In the genomic region with DNA sequence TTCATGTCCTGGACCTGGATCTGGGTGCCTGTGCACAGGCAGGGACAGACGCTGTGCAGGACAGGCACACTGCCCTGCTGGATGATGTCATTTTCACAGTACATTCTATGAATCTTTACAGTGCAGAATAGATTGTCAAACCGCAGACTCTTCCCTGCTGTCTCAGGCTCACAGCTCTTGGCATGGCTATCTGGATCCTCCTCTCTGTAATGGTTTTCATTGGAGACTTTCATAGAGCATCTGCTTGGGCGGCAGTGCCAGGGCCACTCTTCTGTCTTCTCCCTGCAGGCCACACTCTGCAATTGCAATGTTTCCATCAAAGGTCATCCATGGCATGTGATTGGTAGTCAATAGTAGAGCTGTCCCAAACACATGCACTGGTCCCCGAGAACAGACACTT, we compare ENCODE assay signal across 24 mouse cellular contexts.
DNase-seq lines count a peak whose midpoint lies in the region; ATAC-seq lines count a peak whose summit lies in the region.
"Had no signal": no experiment of that assay in that cellular context is flagged by ENCODE, and none has a peak within 500 bp of the region (broad histone marks: within the 10 kb centered on the region; RNA-seq: fewer than 3 reads in every experiment).

No protein-coding gene starts in this region.

- H3K4me1 ChIP-seq in hindbrain, embryonic 13.5 days (replicated peaks) = peaks cover 44% of the 10 kb centered on the region
- no peaks in the 10 kb centered on the region for H3K4me1 ChIP-seq in hindbrain, embryonic 10.5 days (replicated peaks)
- H3K4me1 ChIP-seq: embryonic facial prominence, embryonic 10.5 days; liver, embryonic 15.5 days had no signal

- ATAC-seq in hindbrain, embryonic 13.5 days (ENCODE audit: low FRiP score) = no peak
- ATAC-seq: CD4-positive, CD25-positive, alpha-beta regulatory T cell, adult 4 months had no signal

- H3K36me3 ChIP-seq in hindbrain, embryonic 13.5 days = peaks cover 45% of the 10 kb centered on the region
- peaks cover 28% of the 10 kb centered on the region for H3K36me3 ChIP-seq in hindbrain, embryonic 10.5 days
- H3K36me3 ChIP-seq: liver, embryonic 15.5 days; lung, embryonic 15.5 days had no signal

- peak; percentile 73 for DNase-seq in cerebellum, postnatal 10 days
- no peak for DNase-seq in cerebellum, adult 11 months
- no peak for DNase-seq in hindbrain, embryonic 10.5 days (ENCODE audit: low spot score)
- DNase-seq in left cerebral cortex, postnatal 4 days = peak; percentile 46
- DNase-seq in left cerebral cortex, adult 11 months (ENCODE audit: low spot score) = no peak
- peak; percentile 54 for DNase-seq in telencephalon, adult 2 months (ENCODE audit: low read depth, low spot score)
- DNase-seq: adrenal gland, postnatal 14 days; gastrocnemius, postnatal 14 days; heart, adult 11 months; kidney, adult 11 months; kidney, postnatal 36 days; lung, postnatal 36 days; right cerebral cortex, adult 18-20 months; thymus, adult 2 months; thymus, postnatal 4 days had no signal

- 94% methylated on average over 4 of the region's 4 CpGs for WGBS in hindbrain, embryonic 13.5 days
- 95% methylated on average over 4 of the region's 4 CpGs for WGBS in hindbrain, embryonic 10.5 days

- intact Hi-C loops in left cerebral cortex, postnatal 4 days (cut with DNase I) = no loop called here

- H3K4me3 ChIP-seq in hindbrain, embryonic 13.5 days = no peak overlapping the region
- H3K4me3 ChIP-seq in hindbrain, embryonic 10.5 days = no peak overlapping the region
- H3K4me3 ChIP-seq: embryonic facial prominence, embryonic 10.5 days; kidney, embryonic 15.5 days; limb, embryonic 15.5 days; liver, embryonic 15.5 days; lung, embryonic 15.5 days; neural tube, embryonic 15.5 days had no signal

- H3K27ac ChIP-seq in hindbrain, embryonic 13.5 days = 0 out of 2 replicates have a peak overlapping the region, but pooled peaks have one; percentile 0
- no peak overlapping the region for H3K27ac ChIP-seq in hindbrain, embryonic 10.5 days
- H3K27ac ChIP-seq: embryonic facial prominence, embryonic 10.5 days; kidney, embryonic 15.5 days; limb, embryonic 15.5 days; liver, embryonic 15.5 days; lung, embryonic 15.5 days; neural tube, embryonic 15.5 days had no signal

- H3K4me2 ChIP-seq in hindbrain, embryonic 13.5 days = no peak overlapping the region
- H3K4me2 ChIP-seq: heart, embryonic 11.5 days; kidney, embryonic 15.5 days; limb, embryonic 15.5 days; liver, embryonic 15.5 days; lung, embryonic 15.5 days; neural tube, embryonic 15.5 days had no signal

- H3K9me3 ChIP-seq in hindbrain, embryonic 13.5 days = no peaks in the 10 kb centered on the region
- H3K9me3 ChIP-seq in hindbrain, embryonic 10.5 days = no peaks in the 10 kb centered on the region
- H3K9me3 ChIP-seq: embryonic facial prominence, embryonic 10.5 days; kidney, embryonic 15.5 days; limb, embryonic 15.5 days; liver, embryonic 15.5 days; lung, embryonic 15.5 days; neural tube, embryonic 15.5 days had no signal

- no peak overlapping the region; the same call in 1 of the 2 replicates for H3K9ac ChIP-seq in hindbrain, embryonic 13.5 days
- H3K9ac ChIP-seq: kidney, embryonic 15.5 days; limb, embryonic 15.5 days; liver, embryonic 15.5 days; lung, embryonic 15.5 days; neural tube, embryonic 15.5 days had no signal

- no peaks in the 10 kb centered on the region for H3K27me3 ChIP-seq in hindbrain, embryonic 13.5 days
- no peaks in the 10 kb centered on the region for H3K27me3 ChIP-seq in hindbrain, embryonic 10.5 days (ENCODE audit: insufficient read depth, poor library complexity, severe bottlenecking)
- H3K27me3 ChIP-seq: kidney, embryonic 15.5 days; limb, embryonic 15.5 days; liver, embryonic 15.5 days; lung, embryonic 15.5 days; neural tube, embryonic 15.5 days had no signal

Comparison
In these comparisons a context has a peak if more than half of its experiments do, and no peak if none do; other contexts are left out.
1. DNase-seq: peak in cerebellum, postnatal 10 days (2 of 2), left cerebral cortex, postnatal 4 days (single experiment) and telencephalon, adult 2 months (single experiment); none in cerebellum, adult 11 months (single experiment), hindbrain, embryonic 10.5 days (single experiment) and left cerebral cortex, adult 11 months (single experiment).